Mouse (Mus musculus): ENCODE results near the gene Susd1.

- TF ChIP-seq GATA1 (IDR thresholded peaks at IDR 0.05; ENCODE audit: borderline replicate concordance, low read length) = no peak
- no peak for TF ChIP-seq FLI1 (IDR thresholded peaks at IDR 0.05; ENCODE audit: low read length)
Observed at GRCm38 (mm10) chr4:59334236-59334635, 104.2 kb downstream of the Susd1 start.
